Mouse (Mus musculus) embryo, embryonic 10 days (tissue): ENCODE data around the gene Oas1a.
"Not testable (repeated sequence)": the region's sequence is repeated elsewhere in the genome, so short reads cannot be mapped to it uniquely, and the experiment has no call there.

Source experiments
- DNase-seq: peaks from one replicate; pipeline ENCODE4 v3.0.0-alpha.2; 2015; ENCODE audit warnings: low spot score

The Oas1a gene

DNA sequence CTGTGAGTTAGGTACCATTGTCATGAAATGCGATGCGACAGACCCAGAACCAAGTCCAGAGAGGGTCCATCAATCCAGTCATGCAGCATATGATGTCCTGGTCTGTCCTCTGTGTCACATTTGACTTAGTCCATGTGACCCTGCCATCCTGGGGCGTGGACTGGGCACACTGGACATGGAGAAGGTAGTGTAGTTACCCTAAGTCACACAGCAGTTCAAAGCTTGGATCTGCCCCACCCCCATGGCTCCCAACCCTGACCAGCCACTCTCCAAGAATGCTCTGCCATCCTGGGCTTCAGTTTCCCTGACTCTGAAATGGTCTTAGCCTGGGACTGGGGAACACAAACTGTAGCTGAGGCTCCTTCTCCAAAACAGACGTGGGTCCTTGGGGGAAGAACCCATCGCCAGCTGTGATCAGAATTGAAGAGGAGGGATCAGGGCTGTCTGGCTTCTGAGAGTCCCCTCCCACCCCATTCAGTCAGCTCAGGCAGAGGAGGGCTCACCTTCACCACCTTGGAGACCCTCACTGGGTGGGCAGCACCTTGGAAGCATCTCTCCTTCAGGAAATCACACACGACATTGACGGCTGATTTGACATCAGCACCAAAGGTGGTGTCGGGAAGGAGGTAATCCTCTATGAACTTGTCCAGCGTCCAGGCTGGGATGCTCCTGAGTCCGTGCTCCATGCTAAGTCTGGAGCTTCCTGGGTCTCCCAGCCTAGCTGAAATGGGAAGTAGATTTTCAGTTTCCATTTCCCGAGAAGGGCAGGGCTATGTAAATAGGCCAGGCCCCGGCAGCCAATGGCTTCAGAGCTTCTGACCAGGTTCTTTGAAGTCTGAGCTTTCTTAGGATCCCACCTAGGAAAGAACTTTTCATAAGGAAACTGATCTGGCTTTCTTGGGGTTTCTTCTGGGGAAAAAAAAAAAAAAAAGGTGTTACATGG is at the start of gene Oas1a:
Gene Oas1a (minus strand): TSS at position 731 of the 943 bp plus-strand sequence.
- DNase-seq: peak; percentile 42

DNA sequence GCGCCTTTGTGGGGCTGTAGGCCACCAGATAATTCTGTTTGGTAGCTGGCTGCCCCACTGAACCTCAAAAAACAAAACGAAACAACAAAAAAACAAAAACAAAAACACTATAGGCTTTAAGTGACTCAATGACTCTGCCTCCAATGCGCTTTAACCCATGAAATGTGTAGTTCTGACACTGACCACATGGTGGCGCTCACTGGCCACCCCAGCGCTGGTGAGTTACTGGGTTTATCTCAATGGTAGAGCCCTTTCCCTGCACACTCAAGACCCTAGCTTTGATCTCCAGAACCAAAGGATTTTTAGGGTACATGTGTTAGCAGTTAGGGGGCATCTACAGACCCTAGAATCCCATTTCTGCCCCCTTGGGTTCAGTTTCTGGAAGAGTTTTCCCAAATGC is 46.7 kb upstream of the Oas1a start:
- peak; percentile 67 for DNase-seq

DNA sequence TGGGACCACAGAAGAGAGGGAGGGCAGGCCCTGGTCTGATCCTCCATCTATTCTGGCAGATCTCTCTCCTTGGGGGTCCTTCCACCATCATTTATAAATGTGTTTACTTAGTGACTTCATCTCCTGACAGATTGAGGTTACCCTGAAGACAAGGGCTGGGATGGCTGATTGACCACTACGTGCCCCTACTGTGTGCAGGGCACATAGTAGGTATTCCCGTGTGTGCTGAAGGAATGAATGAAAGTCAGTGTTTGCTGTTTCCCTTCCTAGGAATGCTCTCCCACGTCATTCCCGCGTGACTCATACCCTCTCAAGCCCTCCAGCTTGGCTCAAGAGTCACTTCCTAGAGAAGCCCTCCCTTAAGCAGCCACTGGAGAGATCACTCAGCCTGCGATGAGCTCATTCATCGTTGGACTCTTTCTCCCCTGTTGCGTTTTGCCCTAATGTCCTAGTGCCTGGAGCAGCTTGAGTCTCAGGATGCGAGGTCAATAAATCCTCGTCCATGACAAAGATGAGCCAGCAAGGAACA is 45.0 kb upstream of the Oas1a start:
- DNase-seq: no peak

DNA sequence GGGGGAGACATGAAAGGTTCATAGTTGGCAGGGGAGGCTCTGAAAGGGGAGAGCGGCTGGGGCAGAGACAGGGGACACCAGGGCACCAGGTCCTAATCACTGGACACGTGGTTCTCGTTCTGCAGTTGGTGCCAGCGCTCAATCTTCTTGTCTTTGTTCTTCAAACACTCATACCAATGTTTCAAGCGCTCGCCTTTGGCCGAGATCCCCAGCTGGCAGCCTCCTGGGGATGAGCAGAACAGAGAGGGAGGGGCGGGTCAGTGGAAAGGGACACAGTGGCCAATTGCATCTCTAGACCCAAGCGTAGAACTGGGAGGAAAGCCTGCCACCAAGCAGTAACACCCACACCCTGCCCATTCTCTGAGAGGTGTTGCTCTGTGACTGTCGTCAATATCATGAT is 34.8 kb upstream of the Oas1a start:
- no peak for DNase-seq

DNA sequence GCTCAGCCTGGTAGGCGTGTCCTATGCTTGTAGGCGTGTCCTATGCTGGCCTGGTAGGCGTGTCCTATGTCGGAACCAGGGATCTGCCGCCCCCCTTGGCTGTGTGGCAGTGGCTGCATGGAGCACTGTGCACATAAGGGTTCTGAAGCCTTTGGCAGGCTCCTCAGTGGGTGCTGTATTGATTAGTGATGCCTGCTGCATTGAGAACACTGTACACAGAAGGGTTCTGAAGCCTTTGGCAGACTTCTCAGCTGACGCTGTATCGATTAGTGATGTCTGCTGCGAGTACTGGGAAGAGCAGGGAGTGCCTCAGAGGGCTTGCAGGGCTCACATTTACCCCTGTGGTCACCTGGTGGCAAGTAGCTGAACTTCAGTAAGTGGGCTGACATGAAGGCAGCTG is 31.3 kb upstream of the Oas1a start:
- DNase-seq: no peak

DNA sequence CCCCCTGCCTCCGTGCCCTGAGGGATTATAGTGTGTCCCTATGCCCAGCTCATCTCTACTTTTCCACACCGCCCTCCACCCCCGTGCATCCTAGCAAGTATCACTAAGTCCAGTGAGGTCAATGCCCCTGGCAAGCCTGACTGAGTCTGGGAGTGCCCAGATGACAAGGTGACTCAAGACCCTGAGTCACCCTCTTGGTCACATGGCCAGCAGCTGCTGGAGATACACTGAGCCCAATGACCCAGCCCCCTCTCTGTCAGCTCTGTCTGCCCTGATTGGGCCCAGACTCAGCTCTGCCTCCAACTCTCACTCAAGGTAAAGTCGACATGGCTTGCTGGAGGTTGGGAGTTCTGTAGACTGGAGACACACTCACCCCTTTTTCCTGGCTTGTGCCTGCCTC is 30.5 kb upstream of the Oas1a start:
- no peak for DNase-seq

DNA sequence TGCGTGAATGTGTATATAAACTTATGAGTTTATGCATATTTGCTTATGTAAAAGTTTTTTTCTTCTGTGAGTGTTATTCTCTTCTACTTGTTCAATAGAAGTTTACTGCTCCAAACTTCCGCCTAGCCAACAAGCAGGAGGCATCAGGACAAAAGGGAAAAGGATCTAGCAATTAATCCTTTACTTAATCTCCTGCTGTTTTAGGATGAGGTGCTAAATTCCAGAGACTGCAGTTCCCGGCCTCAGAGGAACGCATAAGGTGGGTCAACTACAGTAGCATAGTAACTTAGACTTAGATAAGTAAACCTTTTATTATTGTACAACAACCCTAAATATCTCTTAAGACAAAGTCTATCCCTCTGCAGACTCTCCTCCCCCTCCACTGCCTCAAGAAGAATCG is 26.6 kb upstream of the Oas1a start:
- DNase-seq: no peak

DNA sequence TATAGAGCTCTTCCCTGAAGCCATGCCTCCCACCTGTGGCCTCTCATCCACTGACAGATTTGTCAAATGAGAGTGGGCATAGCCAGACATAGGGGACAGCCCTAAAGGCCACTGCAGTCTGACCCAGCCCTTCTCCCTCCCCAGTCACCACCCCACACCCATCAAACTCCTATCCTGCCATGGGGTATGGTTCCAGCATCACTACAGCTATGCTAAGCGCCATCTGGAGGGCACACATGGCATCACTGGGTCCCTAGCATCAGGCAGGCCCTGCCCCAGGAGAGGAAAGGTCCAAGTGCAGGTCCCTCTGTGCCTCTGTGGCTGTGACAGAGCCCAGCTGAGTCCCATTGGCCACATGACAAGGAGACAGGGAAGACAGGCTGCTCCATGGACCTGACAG is 19.7 kb upstream of the Oas1a start:
- DNase-seq: peak; percentile 34

DNA sequence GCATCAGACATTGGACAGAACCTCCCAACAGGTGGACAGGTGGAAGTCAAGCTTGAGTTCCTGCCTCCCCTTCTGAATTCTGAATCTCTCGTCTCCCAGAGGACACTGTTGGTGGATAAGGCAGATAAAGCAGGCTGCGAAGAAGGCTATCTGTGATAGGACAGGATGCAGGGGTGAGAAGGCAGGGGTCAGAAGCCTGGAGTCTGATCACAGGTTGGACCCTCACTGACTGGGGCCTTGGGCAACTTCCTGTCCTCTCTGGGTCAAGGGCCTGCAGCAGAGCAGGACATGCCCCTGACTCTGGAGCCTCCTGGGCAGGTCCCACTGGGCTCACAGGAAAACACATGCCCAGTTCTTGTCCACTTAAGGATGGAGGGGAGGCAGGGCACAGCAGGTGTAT is 19.0 kb upstream of the Oas1a start:
- DNase-seq: not testable (repeated sequence)

DNA sequence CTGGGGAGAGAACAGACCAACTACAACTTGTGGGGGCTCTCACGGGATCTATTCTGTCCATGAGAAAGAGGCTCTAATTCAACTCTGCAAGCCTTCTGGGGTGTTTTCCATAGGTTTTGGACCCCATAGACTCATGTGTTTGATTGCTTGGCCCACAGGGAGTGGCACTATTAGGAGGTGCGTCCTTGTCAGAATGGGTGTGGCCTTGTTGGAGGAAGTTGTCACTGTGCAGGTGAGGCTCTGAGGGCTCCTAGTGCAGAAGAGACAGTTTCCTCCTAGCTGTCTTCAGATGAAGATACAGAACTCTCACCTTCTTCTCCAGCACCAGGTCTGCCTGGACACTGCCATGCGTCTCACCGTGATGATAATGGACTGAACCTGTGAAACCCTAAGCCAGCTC is 17.2 kb upstream of the Oas1a start:
- DNase-seq: not testable (repeated sequence)

DNA sequence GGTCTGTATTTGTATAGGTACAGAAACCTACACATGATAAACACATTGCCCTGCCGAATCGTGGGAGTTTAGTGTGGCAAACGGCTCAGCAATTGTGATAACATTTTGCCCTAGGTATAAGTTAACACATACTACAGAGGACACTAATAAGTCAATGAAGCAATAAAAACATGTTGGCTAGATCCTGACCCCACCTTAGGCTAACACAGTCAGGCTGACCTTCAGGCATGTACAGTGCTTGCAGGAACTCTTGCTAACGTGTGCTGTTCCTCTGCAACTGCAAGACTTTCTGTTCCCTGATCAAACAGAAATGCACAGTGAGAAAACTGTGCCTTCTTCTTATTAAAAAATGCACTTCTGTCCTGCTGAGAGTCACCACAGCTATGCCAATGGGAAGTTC is 16.6 kb upstream of the Oas1a start:
- no peak for DNase-seq

DNA sequence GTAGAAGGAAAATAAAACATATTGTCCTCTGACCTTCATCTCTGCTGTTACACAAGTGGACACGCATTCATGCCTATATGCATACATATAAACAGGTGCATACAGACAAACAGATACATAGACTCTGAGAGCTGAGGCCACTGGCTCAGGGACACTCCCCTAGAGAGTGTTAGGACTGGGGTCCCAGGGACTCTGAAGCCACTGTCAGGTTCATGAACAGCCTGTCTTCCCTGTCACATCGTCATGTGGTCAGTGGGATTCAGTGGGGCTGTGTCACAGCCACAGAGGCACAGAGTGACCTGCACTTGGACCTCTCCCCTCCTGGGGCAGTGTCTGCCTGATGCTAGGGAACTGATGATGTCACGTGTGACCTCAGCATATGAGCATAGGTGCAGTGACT is 13.0 kb upstream of the Oas1a start:
- no peak for DNase-seq

DNA sequence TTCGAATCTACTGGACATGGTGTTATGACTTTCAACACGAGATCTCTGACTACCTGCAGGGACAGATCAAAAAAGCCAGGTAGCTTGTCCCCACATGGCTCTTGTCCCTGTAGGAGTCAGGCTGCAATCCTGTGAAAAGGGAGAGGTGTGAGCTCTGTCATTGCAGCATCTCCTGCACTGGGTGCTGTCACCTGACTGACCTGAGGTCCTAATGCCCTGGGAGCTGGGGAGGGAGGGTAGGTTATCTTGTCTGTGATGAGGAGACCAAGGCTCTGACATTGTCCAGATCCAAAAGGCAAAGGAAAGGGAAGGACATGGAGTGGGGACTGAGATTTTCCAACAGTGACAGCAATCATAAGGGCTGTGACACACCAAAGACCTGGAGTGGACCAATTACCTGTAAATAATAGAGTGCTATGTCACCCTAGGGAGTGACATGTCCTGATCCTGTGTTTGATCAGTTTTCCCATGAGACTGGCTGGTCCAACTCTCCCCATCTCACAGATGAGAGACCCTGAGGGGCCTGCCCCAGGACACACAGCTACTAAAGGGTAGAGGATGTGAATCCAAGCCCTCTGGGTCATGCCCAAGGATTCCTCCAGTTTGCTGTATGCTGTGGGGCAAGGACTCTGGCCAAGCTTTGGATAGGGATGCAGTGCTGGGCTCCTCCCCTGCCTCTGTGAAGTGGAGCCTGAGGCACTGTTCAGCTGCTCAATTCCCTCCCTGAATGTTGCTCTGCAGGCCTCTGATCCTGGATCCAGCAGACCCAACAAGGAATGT is 12.0 kb upstream of the Oas1a start:
- DNase-seq: not testable (repeated sequence)

DNA sequence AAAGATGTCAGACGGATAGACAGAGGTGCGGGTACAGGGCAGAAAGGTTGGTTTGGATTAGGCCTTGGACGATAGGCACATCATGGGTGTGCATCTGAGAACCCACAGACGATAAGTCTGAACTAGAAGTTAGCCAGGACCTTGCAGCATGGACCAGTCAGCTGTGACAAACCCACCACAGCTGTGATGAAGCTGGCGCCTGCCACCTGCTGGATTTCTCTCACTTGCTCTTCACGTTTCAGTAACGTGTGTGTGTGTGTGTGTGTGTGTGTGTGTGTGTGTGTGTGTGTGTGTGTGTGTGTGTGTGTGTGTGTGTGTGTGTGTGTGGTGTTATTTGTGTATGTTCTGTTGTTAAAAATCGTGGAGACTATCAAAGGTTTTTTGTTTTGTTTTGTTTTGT is 6.9 kb upstream of the Oas1a start, which contains the start of gene Oas1d:
Gene Oas1d (plus strand): TSS at position 333 of the 400 bp plus-strand sequence.
- DNase-seq: not testable (repeated sequence)

DNA sequence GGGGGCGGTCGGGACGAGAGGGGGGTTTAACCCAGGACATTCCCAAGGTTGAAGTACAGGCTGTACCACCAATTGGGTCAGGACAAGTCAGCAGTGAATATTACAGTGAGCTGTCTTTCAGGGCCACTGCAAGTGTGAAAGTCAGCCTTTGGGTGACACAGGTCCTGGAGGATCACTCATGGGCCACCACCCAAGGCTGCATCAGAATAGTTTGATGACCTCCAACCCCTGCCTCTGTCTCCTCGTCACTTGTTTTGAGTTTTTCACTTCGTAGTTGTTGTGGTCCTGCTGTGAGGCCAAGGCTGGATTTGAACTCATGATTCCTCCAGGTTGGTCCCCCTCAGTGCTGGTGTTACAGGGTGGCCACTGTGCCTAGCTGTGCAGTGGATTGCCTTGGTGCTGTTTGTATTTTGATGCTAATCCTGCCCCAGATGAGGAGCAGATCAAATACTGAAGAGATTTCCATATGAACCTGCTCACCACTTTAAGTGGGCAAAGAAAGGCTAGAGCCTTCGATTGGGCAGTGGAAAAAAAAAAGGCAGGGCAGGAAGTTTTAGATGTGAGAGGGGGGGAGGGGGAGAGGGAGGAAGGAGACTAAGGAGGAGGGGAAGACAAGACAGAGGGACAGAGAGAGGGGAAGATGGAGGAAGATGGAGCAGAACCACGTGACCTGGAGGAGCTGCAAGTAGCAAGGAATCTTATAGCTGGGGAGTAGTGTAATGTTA is 1.0 kb upstream of the Oas1a start:
- no peak for DNase-seq

DNA sequence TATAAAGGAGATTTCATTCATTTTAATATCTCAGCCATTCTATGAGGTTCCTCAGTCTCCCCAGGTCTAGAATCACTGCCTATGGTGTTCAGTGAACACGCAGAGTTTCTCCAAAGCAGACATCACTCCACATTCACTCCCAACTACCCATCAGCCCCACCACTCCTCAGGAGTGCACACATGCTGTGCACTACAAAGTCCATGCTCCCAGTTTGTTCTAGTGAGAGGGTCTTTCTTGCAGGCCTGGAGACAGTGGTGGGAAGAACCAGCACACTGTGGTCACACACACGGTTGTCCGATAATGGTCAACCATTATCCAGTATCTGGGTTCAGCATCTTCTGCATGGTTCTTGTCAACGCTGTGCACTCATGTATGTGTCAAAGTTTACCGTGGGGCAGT is 5.3 kb downstream of the Oas1a start:
- DNase-seq: no peak

DNA sequence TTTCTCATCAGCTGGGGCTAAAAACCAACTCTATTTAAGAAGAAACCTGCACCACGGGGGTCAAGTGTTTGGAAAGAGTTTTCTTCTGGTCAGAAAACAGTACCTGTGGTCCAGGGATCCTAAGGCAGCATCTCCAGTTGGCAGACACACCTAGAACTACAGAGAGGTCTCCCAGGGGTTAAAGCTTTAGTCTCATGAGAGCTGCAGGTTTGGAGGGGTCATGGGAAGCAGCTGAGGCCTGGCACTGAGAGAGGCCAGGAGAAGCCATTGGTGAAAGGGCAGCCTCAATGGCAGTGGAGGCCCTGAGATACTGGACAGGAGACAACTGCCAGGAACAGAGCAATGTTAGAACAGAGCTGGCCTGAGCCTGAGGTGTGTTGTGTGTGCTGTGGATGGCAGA is 6.7 kb downstream of the Oas1a start:
- no peak for DNase-seq

DNA sequence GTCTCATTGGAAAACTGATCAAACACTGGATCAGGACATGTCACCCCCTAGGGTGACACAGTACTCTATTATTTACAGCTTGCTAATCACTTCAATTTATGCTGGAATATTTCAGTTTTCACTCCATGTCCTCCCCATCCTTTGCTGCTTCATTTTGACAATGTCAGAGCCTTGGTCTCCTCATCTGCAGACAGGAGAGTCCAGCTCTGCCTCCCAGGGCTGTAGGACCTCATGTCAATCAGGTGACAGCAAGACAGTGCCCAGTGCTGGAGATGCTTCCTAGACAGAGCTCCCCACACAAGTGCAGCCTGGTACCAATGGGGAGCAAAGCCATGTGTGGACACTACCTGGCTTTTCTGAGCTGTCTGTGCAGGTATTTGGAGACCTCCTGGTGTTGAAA is 8.6 kb downstream of the Oas1a start:
- DNase-seq: no peak

DNA sequence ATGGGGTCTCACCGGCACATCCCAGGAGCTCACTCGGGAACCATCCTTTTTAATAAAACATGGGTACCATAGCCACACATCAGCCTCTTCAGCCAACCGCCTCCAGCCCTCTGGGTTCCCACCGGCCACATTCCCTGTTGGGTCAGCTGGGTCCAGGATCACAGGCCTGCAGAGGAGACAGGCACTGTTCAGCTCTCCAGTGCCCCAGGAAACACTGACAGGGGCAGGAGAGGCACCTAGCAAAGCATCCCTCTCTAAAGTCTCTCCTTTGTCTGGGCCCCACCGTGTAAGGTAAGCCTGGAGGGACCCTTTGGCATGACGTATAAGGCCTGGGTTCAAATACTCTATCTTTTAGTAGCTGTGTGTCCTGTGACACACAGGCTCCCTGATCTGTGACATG is 9.0 kb downstream of the Oas1a start:
- no peak for DNase-seq

DNA sequence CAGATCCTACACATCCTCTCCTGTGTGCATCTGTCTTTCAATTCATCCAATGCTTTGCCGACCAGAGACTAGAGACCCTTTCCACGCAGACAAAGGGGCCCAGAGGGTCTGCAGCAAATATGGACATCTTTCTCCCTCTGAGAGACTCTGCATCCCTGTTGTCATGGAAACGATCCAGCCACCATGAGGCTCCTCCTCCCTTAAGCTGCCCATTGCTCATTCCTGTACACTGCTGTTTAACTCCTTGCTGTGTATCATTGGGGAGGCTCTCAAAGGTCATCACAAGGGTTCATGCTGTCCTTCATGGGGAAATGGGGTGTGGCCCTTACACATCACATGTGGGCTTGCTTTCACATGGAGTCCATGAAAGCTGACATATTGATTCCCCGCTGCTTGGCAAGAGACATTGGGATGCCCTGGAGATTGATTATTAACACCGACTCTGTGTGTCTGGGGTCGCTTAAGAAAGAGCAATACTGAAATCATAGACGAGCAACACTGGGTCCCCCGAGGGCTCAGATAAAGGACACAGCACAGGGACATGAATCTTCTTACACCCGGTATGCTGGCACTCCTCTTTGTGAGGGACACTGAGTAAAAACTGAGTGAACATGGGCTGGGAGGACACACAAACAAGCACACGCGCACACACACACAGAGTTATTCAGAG is 12.0 kb downstream of the Oas1a start:
- DNase-seq: no peak

DNA sequence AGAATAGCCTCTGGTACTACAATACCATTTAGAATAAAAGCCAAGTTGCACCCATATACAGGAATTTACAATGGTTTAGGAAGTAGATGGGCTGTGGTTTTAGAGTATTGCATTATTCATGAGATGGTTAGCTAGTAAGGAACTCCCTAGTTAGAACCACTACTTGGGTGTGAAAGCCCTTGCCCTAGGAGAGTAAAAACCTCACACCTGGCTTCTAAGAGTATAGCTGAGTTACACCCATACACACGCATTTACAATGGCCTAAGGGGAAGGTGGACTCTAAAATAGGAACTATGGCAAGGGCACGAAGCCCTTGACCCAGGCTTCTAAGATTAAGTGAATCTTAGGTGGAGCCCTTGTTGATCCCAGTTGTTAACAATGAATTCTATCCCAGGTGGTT is 12.6 kb downstream of the Oas1a start:
- DNase-seq: not testable (repeated sequence)

DNA sequence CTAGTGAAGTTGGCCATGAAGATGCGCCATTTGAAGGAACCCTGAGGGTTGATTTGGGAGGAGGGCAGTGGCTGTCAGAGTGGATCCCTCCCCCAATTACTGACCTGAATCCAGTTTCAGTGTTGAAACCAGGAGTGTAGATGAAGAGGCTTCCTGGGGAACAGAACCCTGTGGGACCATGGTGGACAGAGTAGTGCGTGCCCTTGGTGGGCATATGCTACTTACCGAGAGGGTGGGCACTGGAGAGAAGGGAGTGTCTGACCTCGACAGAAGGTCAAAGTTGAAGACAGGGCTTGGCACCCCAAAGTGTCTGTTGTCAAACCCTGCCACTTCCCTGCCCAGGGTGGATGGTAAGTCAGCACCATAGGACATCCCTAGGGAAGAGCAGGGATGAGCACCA is 13.5 kb downstream of the Oas1a start:
- not testable (repeated sequence) for DNase-seq
